ENCODE assay signal across 8 mouse cellular contexts in the genomic region with DNA sequence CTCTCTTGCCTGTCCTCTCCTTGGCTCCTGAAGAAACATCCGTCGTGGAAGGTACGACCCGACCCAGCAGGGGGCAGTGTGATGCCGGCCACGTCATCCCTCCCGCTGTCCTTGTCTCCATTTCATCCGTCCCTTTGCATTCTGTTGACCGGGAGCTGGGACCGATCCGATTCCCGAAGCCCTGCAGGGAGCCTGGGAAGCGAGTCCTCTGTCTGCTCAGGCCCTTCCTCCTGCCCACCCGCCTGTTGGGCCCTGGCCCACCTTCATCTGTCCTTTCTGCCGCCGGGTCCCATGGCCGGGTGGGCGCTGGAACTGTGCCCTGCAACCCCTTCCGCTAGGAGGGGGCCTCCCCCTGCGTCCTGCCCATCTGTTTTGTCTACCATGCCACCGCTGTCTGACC. TPM values are rescaled to one million over a fixed set of nuclear protein-coding genes. Genes with fewer than 3 reads are reported as not detected.
DNase-seq lines count a peak whose midpoint lies in the region; ATAC-seq and TF ChIP-seq lines count a peak whose summit lies in the region.

No protein-coding gene starts in this region.

- ATAC-seq in forebrain, embryonic 12.5 days (ENCODE audit: low FRiP score) = no peak
- ATAC-seq in erythroblast, adult 5-6 weeks (replicated peaks; ENCODE audit: low FRiP score, poor library complexity, severe bottlenecking) = no peak

- DNase-seq in ES-CJ7 (ENCODE audit: low read depth, low spot score) = peak; percentile 81
- peak; percentile 58 to 68 for DNase-seq in adrenal gland, postnatal 4 days (ENCODE audit: low spot score in 2 of 2)
- DNase-seq in heart, postnatal 14 days = peak; percentile 91 to 93
- peak; percentile 6 for DNase-seq in large intestine, adult 2 months (ENCODE audit: low read depth, low spot score)
- DNase-seq in lung, postnatal 4 days = peak; percentile 86 to 89

- peaks cover 10% of the 10 kb centered on the region; the same call in 1 of the 2 replicates for H3K27me3 ChIP-seq in forebrain, embryonic 12.5 days
- H3K27me3 ChIP-seq in small intestine, adult 2 months (ENCODE audit: control insufficient read depth, insufficient read depth, low read length) = no peaks in the 10 kb centered on the region

- peaks cover 9% of the 10 kb centered on the region for H3K36me3 ChIP-seq in forebrain, embryonic 12.5 days (replicated peaks)
- no peaks in the 10 kb centered on the region for H3K36me3 ChIP-seq in small intestine, adult 2 months (ENCODE audit: control insufficient read depth, insufficient read depth, low read length)

- peak overlapping the region; percentile 36 for H3K9ac ChIP-seq in forebrain, embryonic 12.5 days

- no peak overlapping the region for H3K27ac ChIP-seq in forebrain, embryonic 12.5 days
- no peak overlapping the region for H3K27ac ChIP-seq in small intestine, adult 2 months (ENCODE audit: insufficient read depth, low read depth, low read length)

- TF ChIP-seq POLR2A in small intestine, adult 2 months (IDR thresholded peaks at IDR 0.05; ENCODE audit: low read depth, low read length) = no peak

- H3K4me2 ChIP-seq in forebrain, embryonic 12.5 days = peak overlapping the region; percentile 35

- TF ChIP-seq CTCF in small intestine, adult 2 months (IDR thresholded peaks at IDR 0.05; ENCODE audit: extremely low read depth, insufficient read length, insufficient replicate concordance, low read depth, low read length) = peak; percentile 61

- intact Hi-C loops in heart, postnatal 14 days (cut with DNase I) = no loop called here

- no peaks in the 10 kb centered on the region for H3K9me3 ChIP-seq in forebrain, embryonic 12.5 days

- 0 out of 2 replicates have a peak overlapping the region, but pooled peaks have one; percentile 0 for H3K4me3 ChIP-seq in forebrain, embryonic 12.5 days (replicated peaks)
- peak overlapping the region; percentile 38 for H3K4me3 ChIP-seq in small intestine, adult 2 months (ENCODE audit: low read depth, low read length)

- peaks cover 46% of the 10 kb centered on the region for H3K4me1 ChIP-seq in forebrain, embryonic 12.5 days
- H3K4me1 ChIP-seq in small intestine, adult 2 months (ENCODE audit: control insufficient read depth, insufficient read depth, insufficient read length, low read length) = peaks cover 7% of the 10 kb centered on the region

- 34% methylated on average over 21 of the region's 21 CpGs for WGBS in forebrain, embryonic 12.5 days
- 42% methylated on average over 21 of the region's 21 CpGs for WGBS in large intestine, adult 2 months
- WGBS in small intestine, adult 2 months = 44% methylated on average over 21 of the region's 21 CpGs

RNA-seq across cellular contexts. Expression of a gene that starts 16.4 kb away (rescaled TPM):
- total RNA-seq in adrenal gland, postnatal 4 days (2021) = 10 to 100 TPM; 17.4 to 17.6 TPM
- polyA plus RNA-seq in forebrain, embryonic 12.5 days (2016; fragmentation: Nextera tagmentation; extraction: Ambion mirVana) = 22.7 and 23.0 TPM in 2 replicates
- total RNA-seq in heart, postnatal 14 days (2021) = 1 to 10 TPM; 4.0 to 4.4 TPM
- 2.3 and 3.6 TPM in 2 replicates for polyA plus RNA-seq in large intestine, adult 2 months (2012; rRNA removed)
- 3.1 TPM in 2 replicates for polyA plus RNA-seq in small intestine, adult 2 months (2012; rRNA removed)
- not detected in 2 replicates for total RNA-seq in erythroblast, adult 5-6 weeks (2015; ENCODE audit: low replicate concordance)
- not detected in 2 replicates for total RNA-seq in erythroblast, adult 5-6 weeks (2017; ENCODE audit: low replicate concordance)

RNA-seq across cellular contexts. Expression of a gene that starts 41.9 kb away (rescaled TPM):
- 10 to 100 TPM; 39.6 to 40.2 TPM for total RNA-seq in adrenal gland, postnatal 4 days (2021)
- polyA plus RNA-seq in forebrain, embryonic 12.5 days (2016; fragmentation: Nextera tagmentation; extraction: Ambion mirVana) = 90.5 and 103 TPM in 2 replicates
- 10 to 100 TPM; 37.7 to 42.6 TPM for total RNA-seq in heart, postnatal 14 days (2021)
- polyA plus RNA-seq in large intestine, adult 2 months (2012; rRNA removed) = 3.7 and 3.8 TPM in 2 replicates
- 0.70 and 1.4 TPM in 2 replicates for polyA plus RNA-seq in small intestine, adult 2 months (2012; rRNA removed)
- not detected in 2 replicates for total RNA-seq in erythroblast, adult 5-6 weeks (2015; ENCODE audit: low replicate concordance)
- 0.09 TPM in 1 of 2 replicates, not detected in the other for total RNA-seq in erythroblast, adult 5-6 weeks (2017; ENCODE audit: low replicate concordance)

RNA-seq across cellular contexts. Expression of a gene that starts 58.1 kb away (rescaled TPM):
- 1 to 10 TPM in 1 of 2 experiments, under 1 TPM in 1; 0.87 to 1.2 TPM for total RNA-seq in adrenal gland, postnatal 4 days (2021)
- polyA plus RNA-seq in forebrain, embryonic 12.5 days (2016; fragmentation: Nextera tagmentation; extraction: Ambion mirVana) = not detected in 2 replicates
- total RNA-seq in heart, postnatal 14 days (2021) = 10 to 100 TPM; 20.4 to 25.4 TPM
- polyA plus RNA-seq in large intestine, adult 2 months (2012; rRNA removed) = 0.40 and 0.56 TPM in 2 replicates
- polyA plus RNA-seq in small intestine, adult 2 months (2012; rRNA removed) = 0.34 TPM in 1 of 2 replicates, not detected in the other
- not detected in 2 replicates for total RNA-seq in erythroblast, adult 5-6 weeks (2015; ENCODE audit: low replicate concordance)
- total RNA-seq in erythroblast, adult 5-6 weeks (2017; ENCODE audit: low replicate concordance) = not detected in 2 replicates

Comparison
In these comparisons a context has a peak if more than half of its experiments do, and no peak if none do; other contexts are left out.
1. DNase-seq: peak in every context shown above with its lines; median percentile 92 in heart, postnatal 14 days; 88 in lung, postnatal 4 days; 81 in ES-CJ7; 63 in adrenal gland, postnatal 4 days; 6 in large intestine, adult 2 months.
2. RNA of a gene that starts 16.4 kb away (total RNA-seq): 17.4 to 17.6 TPM in adrenal gland, postnatal 4 days and 4.0 to 4.4 TPM in heart, postnatal 14 days; not detected in erythroblast, adult 5-6 weeks; every median in the first group is over 4 times any median in the second.
3. RNA of a gene that starts 41.9 kb away (total RNA-seq): 37.7 to 42.6 TPM in heart, postnatal 14 days and 39.6 to 40.2 TPM in adrenal gland, postnatal 4 days; 0.09 TPM in erythroblast, adult 5-6 weeks; every median in the first group is over 10 times any median in the second.
4. RNA of a gene that starts 58.1 kb away (total RNA-seq): 20.4 to 25.4 TPM in heart, postnatal 14 days; 0.87 to 1.2 TPM in adrenal gland, postnatal 4 days and not detected in erythroblast, adult 5-6 weeks; every median in the first group is over 4 times any median in the second.